Mouse (Mus musculus) gastrocnemius, postnatal 14 days (tissue): ENCODE data around the gene Omp. TPM values are rescaled to one million over a fixed set of nuclear protein-coding genes. Genes with fewer than 3 reads are reported as not detected.

Experiments
- DNase-seq: peaks from one replicate; pipeline ENCODE4 v3.0.0; 2021; ENCODE audit warnings: mixed read lengths
- intact Hi-C: fragments of 180-260 bp; cut with DNase I; formaldehyde crosslinking; loops from one replicate; pipeline ENCODE4 v1.15.1; 2025; ENCODE audit warnings: low total_unique reads
- total RNA-seq, 2 experiments: library from RNA; stranded (reverse); gene quantifications; 2 replicates each; pipeline ENCODE4 v1.2.3; 2021

Omp gene
- total RNA-seq, 2 experiments from 2014 or later = 0.13 TPM; not detected in 1

- no peak for DNase-seq
- intact Hi-C loops = no loop called here
Measured at GRCm38 (mm10) chr7:98146447-98146845, 1.1 kb upstream of the Omp start.

DNA sequence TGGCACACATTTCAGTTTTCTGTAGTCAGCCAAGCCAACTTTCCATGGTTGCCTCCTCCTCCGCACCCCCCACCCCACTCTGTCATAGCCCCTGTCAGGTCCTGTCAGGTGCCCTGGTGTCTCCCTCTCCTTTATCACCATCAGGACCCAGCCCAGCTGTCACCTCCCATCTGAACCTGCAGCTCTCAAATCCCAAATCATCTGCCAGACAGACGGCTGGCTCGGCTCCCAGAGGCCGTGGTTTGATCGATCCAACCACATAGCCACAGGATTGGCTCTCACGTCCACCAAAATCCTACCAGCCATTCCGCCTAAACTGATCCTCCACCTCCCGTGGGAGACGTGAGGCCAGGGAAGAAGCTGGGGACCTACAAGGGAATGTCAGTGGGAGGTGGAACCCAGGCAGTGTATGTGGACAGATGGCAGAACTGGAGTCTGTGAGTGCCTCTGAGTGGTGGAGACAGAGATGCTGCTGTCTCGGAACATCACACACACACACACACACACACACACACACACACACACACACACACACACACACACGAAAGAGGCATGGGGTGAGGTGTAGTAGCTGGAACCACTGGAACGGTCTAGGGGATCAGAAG, 642 bp upstream of the Omp start:
- no peak for DNase-seq
- intact Hi-C loops = no loop called here

- no peak for DNase-seq
- intact Hi-C loops = no loop called here
Measured at GRCm38 (mm10) chr7:98142648-98143047, 2.7 kb downstream of the Omp start.

GRCm38 (mm10) chr7:98142247-98142646, 3.1 kb downstream of the Omp start:
- intact Hi-C loops = no loop called here
- no peak for DNase-seq

GRCm38 (mm10) chr7:98141206-98141605, 4.1 kb downstream of the Omp start:
- intact Hi-C loops = no loop called here
- DNase-seq = no peak

- intact Hi-C loops = no loop called here
- DNase-seq = peak; percentile 47
Measured at GRCm38 (mm10) chr7:98140597-98140996, 4.7 kb downstream of the Omp start.

- intact Hi-C loops = no loop called here
- no peak for DNase-seq
Measured at GRCm38 (mm10) chr7:98139216-98139615, 6.1 kb downstream of the Omp start.

GRCm38 (mm10) chr7:98137995-98138394, 7.3 kb downstream of the Omp start:
- DNase-seq = no peak

DNA sequence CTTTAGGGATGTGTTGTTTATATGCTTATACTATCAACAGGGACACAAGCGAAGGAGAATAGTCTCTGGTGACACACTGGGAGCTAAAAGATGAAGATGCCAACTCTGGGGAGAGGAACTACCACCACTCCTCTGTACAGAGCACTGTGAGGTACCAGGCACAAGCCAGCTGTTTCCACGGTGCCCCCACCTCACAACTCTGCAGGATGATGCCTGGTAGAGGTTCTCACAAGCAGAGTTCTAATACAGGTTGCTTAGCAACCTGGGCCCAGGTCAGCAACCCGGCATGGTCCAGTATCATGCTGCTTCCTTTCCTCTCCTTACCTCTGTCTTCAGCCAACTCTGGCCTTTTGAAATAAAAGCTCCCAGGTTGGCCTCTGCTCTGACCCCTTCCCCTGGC, 7.7 kb downstream of the Omp start:
- no peak for DNase-seq
- intact Hi-C loops = no loop called here

More at GRCm38 (mm10) chr7:98137995-98138394, 7.3 kb downstream of the Omp start:
- intact Hi-C loops = no loop called here

GRCm38 (mm10) chr7:98131751-98132150, 13.6 kb downstream of the Omp start:
- intact Hi-C loops = no loop called here
- DNase-seq = no peak

DNA sequence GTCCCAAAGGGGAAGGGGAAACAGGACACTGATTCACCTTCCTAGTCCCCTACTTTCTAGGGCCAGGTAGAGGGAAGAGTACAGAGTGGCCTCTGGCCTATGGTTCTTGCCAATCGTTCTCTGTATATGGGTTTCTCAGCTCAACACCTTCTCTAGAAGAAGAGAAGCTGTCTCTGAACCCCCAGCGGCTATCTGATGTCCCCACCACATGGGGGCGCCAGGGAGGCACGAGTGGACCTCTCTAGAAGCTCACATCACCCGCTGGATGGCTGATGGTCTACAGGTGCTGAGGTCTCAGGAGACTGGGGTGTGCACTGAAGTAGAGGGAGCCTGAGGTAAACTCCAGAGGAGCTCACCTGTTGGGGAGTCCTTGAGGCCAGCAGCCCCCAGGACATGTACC, 19.8 kb downstream of the Omp start:
- intact Hi-C loops = loop anchor here (10.0 kb wide), 1 partner anchor 219 kb away; no protein-coding TSS in a partner anchor
- DNase-seq = peak; percentile 44

- intact Hi-C loops = loop anchor here (10.0 kb wide), 1 partner anchor 220 kb away; no protein-coding TSS in a partner anchor
Measured at GRCm38 (mm10) chr7:98124701-98125100, 20.6 kb downstream of the Omp start.

DNA sequence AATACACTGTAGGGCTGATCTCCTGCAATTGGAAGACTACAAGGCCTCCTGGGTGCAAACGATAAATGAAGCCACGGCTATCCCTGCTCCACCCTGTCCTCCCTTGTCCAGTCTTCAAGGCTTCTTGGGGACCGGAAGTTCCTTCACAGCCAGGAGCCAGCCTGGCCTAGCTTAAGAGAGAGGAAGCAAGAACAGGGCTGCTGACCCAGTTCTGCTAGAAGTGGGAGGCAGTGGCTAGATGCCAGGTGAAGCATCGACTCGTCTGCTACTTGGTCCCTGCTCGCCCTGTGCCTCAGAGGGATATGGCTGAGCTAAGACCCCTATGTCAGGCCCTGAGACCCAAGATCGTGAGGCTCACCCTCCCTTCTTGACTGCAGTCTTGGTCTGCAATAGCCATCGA, 23.6 kb downstream of the Omp start:
- DNase-seq = no peak
- intact Hi-C loops = loop anchor here (10.0 kb wide), 1 partner anchor 223 kb away; no protein-coding TSS in a partner anchor

More at GRCm38 (mm10) chr7:98124701-98125100, 20.6 kb downstream of the Omp start:
- DNase-seq = no peak

DNA sequence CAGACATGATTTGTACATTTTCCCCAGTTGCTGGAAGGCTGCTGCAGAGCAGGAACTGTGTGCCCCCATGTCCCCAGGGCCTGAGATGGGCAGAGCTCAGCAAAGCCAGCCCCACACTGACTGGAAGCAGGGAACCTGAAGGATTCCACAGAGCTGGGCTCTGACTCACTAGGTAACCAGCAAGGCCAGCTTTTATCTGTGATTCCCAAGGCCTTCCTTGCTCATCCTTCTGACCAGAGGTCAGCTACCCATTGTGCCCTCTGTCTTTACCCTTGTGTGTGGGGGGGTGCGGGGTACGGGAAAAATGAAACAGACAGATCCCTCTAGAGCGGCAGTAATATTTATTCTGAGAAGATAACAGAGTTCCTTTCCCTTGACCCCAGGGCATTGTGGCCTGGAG, 24.1 kb downstream of the Omp start:
- DNase-seq = no peak
- intact Hi-C loops = loop anchor here (10.0 kb wide), 1 partner anchor 224 kb away; no protein-coding TSS in a partner anchor

DNA sequence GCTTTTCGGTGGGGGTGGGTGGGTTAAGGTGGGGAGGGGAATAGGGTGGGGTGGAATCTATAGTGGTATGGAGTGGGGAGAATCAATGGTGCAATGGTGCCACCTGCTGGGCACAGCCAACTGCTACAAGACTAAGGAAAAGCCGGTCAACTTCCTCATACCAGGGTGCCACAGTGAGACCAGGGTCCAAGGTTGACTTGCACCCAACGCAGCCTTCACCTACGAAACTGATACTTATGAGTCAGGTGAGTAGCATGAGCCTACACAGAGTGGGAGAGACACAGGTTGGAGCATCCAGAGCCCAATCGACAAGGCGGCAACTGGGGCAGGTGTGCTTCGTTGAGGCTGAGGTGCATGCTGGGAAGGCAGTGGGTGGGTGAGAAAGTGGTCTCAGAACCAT, 25.0 kb downstream of the Omp start:
- intact Hi-C loops = loop anchor here (10.0 kb wide), 1 partner anchor 224 kb away; no protein-coding TSS in a partner anchor
- peak; percentile 50 for DNase-seq

DNA sequence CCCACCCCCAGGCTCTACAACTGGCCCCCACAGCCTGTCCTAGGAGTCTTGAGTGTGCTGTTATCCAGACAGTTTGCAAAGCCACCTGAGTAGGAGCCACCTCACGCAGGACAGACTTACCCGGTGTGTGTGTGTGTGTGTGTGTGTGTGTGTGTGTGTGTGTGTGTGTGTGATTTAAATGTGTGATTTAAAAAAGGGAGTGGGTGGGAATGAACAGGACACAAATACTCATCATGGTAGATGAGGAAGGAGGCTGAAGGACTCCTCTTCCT, 25.4 kb downstream of the Omp start:
- intact Hi-C loops = loop anchor here (2.0 to 10.0 kb wide), 2 partner anchors 49 to 225 kb away; no protein-coding TSS in a partner anchor
- DNase-seq = no peak

DNA sequence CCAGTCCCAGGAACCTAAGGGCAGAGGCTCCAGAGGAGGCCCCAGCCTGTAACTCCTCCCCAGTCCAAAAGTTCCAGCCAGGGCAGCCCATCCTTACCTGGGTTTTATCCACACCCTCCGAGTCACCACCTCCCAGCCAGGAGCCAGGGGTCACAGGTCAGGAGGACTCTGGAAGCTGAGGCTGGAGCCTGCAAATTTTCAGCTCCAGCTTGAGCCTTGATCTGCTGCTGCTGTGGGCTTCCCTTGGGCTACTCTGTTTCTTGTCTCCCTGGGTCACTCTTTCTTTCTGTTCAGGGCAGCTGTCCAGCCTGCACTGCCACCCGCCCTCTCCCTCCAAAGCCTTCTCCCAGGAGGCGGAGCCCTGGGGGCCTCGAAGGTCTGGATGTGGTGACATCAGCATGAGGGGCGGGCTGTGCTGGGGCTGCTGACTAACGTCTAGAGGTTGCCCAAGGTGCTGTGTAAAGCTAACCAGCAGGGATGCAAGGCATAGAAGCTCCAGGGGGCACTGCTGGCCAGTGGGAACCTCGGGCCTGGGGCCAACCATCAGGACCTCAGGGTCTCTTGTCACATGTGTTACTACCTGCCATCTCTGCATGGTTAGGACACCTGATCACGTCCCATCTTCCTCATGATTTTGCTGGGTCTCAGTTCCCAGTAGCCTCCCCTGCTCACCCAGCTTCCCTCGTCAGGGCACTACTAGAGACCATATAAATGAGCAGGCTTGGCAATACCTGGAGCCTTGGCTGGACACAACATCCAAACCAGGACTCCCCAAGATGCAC, 25.9 kb downstream of the Omp start, which contains the start of gene Myo7a:
TSS of gene Myo7a (minus strand) at position 346 of the 782 bp plus-strand sequence.
- DNase-seq = peak; percentile 42

GRCm38 (mm10) chr7:98117012-98117660, 28.2 kb downstream of the Omp start:
- peak; percentile 85 for DNase-seq
- intact Hi-C loops = no loop called here

More for the DNA sequence above, 25.9 kb downstream of the Omp start, which contains the start of gene Myo7a:
- intact Hi-C loops = loop anchor here (2.0 kb wide), 1 partner anchor 49 kb away; no protein-coding TSS in a partner anchor

- DNase-seq = no peak
- intact Hi-C loops = no loop called here
Measured at GRCm38 (mm10) chr7:98114656-98115055, 30.6 kb downstream of the Omp start.

- DNase-seq = no peak
- intact Hi-C loops = no loop called here
Measured at GRCm38 (mm10) chr7:98111233-98111632, 34.1 kb downstream of the Omp start.
